Mouse (Mus musculus) c-Kit-negative CD71-positive TER-119-positive erythroid progenitor cells, embryonic 14.5 days (primary cell): ENCODE data around the gene Mpp2.

Experiments
- DNase-seq: peaks from one replicate; pipeline ENCODE4 v3.0.0-alpha.2; 2013; ENCODE audit warnings: low read depth, low spot score

The Mpp2 gene

DNA sequence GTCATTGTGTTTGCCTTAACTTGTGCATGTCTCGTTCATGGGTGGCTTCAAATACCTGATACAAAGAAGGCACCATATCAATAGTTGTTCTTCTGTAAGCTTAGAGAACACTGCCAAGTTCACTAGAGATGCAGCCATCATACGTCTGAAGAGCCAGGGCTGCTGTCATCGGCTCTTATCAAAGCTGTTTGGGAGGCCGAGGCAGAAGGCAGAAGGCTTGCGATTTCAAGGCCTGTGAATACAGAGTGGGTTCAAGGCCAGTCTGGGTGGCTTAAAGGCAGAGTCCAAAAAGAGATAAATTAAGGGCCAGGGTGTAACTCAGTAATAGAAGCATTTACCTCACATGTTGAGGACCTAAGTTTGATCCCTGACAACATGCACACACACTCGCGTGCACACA, 52.0 kb downstream of the Mpp2 start:
- no peak for DNase-seq

DNA sequence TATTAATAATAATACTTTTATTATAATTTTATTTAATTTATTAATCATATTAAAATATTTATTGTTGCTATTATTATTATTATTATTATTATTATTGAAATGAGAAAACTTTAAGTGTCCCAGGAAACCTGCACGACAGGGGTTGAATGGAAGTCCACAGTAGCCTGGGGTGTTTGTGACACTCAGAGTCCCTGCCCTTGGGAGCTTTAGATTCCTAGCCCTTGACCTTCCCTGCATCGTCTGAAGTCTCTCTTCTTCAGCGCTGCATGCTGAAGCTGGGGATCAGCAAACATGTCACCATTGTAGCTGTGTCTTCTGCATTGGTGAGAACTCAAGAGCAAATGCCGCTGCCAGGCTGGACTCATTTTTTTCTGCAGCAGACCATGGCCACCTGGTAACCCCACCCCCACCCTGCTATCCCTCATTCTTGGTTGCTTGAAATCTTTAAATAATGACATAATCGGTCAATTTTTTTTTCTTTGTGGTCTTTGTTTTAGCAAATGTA, 52.8 kb downstream of the Mpp2 start:
- no peak for DNase-seq

DNA sequence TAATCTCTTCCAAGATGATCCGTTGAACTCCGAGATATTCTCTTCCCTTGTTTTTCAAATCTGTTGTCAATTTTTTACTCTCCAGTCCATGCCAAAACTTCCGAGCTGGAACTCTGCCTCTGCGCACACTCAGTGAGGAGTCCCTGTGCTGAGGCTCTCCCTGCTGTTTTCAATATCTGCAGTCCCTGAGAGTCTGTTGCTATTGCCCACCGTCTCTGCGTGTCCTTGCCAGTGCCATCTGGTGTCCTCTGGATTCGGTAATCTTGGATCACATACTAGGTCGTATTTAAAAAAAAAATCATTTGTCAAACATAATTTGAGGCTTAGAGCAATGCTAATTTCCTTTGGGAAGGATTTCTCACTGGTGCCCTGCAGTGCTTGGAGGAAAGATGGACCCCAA, 53.4 kb downstream of the Mpp2 start:
- no peak for DNase-seq

DNA sequence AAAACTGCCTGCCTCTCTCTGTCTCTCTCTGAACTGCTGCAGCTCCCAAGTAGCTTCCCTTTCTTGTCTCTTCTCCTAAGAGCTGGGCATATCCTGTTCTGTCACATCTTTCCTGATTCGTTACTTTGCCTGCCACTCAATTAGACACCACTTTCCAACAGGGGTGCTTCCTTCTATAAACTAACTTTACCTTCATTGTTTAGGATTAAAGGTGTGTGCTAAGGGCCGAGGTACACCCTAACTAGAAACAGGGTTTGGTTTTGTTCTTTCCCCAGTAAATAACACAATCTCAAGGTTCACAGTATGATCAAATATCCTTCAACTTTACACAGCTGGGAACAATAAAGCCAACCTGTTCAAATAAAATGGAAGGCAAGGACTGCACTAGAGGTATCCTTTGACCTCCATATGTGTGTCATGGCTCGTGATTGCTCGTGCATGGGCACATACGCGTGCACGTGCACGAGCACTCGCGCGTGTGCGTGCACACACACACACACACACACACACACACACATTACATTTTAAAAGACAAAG, 55.2 kb downstream of the Mpp2 start:
- no peak for DNase-seq

DNA sequence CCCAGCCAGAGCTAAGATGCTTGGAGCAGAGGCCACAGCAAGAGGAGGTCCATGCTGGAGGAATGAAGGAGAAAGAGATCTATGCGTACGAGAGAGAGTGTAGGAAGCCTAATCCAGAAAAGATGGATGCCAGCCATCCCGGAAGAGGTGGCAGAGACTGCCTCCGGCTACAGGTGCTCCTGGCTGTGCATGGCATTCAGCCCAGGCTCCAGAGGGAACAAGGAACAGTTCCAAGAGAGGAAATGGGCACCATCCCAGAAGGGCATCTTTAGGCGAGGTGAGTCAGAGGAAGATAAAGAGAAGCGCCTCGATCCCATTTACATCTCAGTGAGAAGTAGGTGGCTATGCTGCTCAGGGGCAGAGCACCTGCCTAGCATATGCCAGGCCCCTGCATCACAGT, 57.2 kb downstream of the Mpp2 start:
- no peak for DNase-seq

DNA sequence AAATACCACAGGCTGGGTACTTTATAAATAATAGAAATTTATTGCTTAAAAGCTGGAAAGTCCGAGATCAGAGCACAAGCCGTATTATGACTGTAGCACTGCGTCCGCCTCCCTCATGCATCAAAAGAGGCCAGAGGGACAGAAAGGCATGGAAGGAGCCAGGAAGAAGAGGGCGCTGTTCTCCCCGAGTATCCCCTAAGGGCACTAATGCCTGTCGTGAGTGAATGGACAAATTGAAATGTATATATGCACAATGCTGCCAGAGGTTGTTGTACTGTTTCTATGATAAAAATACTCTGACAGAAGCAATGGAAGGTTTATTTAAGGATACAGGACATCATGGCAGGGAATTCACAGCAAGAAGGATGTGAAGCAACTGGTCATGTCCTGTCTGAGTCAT, 58.3 kb downstream of the Mpp2 start:
- no peak for DNase-seq

DNA sequence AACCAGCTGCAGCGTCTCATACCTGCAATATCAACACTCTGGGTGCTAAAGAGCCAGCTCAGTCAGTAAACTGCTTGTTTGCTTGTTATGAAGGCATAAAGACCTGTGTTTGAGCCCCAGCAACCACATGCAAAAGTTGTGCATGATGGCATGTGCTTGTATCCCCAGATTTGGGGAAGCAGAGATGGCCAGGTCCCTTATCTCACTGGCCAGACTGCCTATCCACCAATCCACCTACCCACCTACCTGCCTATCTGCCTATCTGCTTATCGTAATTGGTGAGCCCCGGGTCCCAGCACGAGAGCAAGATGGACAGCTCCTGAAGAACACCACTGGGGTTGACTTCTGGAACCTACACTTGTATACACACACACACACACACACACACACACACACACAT, 59.0 kb downstream of the Mpp2 start:
- DNase-seq = no peak

DNA sequence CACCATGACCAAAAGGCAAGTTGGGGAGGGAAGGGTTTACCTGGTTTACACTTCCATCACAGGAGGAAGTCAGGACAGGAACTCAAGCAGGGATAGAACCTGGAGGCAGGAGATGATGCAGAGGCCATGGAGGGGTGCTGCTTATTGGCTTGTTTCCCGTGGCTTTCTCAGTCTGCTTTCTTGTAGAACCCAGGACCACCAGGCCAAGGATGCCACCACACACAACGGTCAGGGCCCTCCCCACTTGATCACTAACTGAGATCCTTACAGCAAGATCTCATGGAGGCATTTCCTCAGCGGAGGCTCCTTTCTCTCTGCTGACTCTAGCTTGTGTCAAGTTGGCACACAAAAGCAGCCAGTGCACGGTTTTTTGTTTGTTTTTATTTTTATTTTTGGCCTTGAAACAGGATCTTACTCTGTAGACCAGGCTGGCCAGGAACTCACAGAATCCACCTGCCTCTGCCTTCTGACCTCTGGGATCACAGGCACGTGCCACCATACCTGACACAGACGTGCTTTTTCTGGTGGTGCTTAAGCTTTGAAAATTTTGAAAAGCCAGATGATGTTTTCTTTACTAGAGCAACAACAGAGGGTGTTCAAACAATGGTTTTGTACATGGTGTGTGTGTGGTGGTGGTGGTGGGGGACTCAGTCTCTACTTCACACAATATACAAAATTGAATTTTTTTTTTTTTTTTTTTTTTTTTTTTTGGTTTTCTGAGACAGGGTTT, 60.1 kb downstream of the Mpp2 start, which contains the start of gene Mpp3:
TSS of gene Mpp3 (minus strand) at position 375 of the 730 bp plus-strand sequence.
- no peak for DNase-seq

DNA sequence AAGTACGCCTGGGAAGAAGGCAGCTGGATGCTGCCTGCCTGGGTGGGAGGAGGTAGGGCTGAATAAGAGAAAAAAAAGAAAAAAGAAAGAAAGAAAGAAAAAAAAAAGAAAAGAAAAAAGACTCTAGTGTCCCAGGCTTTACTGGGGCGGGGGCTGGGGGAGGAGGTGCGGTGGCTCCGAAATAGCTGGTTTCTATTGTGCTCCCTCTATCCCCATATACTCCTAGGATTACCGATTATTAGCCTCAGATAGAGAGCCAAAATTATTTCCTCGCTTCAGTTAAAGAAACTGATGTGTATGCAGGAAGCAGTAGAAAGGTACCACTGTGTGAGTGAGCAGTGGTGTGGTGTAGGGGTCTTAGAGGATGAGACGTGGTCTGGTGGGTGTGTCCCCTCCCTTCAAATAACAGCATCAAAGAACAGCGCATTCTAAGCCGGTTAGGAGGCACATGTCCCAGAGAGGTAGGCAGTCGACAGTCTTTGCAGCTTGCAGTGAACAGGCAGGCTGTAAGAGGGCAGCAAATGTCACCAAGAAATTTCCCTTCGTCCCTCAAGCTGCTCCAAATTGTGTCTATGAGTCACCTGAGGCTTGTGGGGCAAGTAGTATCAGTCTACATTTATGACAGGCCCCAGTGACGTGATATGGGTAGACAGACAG, 60.8 kb downstream of the Mpp2 start:
- no peak for DNase-seq

DNA sequence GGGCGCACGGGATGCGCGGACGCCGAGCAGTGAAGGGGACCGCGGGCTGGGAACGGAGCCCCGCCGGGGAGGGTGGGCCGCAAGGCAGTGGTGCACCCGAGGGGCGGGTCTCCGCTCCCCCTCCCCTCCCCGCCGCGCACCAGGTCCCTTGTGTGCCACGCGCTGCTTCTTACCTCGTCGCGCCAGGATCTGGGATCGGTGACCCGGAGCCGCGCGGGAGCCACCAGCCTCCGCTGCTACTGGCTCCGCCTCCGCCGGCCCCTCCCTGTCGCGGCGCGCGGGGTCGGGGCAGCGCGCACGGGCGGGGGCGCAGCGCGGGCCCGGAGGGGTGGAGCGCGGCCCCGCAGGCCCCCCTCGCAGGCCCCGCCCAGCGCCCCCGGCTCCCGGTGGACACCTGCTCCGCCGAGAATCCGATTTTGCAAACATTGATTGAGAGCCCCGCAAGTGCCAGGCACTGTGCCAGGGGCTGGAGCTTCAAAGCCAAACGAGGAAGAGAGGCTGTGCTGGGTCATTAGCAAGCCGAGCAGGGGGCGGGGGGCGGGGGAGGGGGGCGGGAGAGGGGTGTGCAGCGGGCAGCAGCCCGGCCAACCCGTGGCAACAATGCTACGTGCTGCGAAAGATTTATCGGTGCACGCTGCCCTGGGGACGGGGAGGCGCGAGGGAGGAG, 61.5 kb downstream of the Mpp2 start:
- DNase-seq = no peak

DNA sequence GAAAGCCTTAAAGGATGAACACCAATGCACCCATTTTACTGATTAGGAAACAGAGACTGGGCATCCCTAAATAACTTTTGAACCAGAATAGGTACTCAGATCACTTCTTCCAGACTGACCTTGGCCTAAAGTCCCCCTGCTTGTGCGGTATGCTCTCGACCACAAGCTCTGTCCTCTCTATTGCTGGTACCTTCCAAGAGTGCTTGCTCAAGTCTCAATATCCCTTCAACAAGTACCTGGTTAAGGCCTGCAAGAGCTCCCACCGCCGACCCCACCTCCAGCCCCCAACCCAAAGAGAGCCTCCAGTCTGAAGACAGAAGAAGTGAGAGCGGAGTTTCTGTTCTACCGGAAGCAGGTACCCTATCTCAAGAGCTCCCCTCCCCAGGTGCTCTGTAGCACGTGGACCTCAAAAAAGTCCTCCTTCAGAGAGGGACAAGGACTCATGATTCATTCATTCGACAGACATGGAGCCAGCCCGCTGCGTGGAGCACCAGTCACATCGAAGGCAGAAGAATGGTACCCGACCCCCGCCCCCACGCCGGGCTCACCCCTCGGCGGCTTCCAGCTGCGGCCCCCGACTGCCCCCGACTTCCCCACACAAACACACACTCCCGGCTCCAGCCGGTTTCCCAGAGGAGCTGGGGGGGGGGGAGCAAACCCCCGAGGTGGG, 62.2 kb downstream of the Mpp2 start:
- no peak for DNase-seq

DNA sequence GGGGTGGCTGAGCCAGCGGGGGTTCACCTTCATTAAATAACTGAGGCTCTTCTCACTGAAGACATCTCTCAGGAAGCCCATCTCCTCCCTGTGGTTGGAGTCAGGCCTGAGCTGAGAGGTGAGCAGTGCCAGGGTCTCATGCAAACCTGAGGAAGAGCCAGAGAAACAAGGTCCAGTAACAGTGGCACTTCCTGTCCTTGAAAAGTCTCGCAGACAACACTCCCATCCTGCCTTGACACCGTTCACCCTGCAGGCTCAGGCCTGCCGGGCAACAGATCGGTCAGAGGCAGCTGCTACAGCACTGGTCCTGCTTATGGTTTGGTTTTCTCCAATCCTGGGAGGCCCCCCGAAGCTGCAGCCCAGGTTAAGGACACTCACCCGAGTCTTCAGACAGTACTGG, 63.0 kb downstream of the Mpp2 start:
- no peak for DNase-seq

DNA sequence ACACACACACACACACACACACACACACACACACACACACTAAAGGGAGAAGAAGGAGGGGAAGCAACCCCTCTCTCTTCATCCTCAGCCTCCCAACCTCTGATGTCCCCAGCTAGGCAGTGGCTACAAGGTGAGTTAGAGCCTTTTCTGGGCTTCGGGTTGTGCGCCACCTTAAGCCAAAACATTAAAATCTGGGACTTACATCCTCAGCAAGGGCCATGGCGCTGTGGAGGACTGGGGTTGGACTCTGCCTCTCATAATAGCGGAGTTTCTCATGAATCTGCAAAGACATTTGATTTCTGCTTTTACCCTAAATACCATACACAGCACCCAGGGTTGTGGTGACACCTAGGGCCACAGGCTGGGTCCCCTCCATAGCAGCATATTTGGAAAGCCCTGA, 63.4 kb downstream of the Mpp2 start:
- no peak for DNase-seq

DNA sequence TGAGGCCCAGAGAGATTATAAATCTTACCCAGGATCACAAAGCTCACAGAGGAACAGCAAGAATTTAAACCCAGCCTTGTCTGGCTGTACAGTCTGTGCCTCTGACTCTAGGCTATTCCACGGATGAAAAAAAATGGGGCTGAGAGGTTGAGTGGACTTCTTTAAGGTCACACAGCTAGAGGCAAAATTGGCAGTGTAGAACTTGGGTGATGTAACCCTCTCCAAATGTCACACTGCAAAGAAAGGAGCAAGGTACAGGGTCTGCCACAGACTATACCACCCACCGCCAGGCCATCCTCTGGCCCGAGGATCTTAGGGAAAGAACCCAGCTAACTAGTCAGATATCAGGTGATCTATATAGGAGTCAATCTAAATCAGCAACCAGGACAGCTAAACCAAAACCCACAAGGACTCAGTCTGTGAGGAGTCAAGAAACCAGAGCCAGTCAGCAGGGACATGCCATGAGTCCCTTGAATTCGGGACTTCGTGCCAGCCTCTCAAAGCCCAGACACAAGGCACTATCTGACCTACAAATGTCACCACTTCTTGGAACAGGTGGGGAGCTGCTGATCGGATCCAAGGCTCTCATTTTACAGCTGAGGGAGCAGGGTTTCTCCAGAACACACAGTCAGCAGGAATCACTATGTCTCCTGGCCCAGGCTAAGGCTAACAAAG, 64.1 kb downstream of the Mpp2 start:
- no peak for DNase-seq

DNA sequence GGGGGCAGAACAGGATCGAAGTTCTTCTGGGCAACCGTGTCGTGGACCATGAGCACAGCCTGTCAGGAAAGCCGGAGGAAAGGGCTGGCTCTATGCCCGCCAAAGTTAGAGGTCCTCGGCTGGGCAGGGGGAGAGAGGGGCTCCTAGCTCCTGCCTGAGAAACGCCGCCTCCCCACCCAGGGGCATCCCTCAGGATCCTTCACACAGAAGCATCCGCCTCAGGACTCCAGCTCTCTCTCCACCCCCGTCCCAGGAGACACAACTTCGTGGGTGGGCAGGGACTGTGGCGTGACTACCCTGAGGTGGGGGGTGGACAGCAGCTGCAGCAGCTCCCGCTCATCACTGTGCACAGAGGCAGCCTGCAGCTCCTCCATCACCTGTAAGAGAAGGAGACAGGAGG, 64.9 kb downstream of the Mpp2 start:
- DNase-seq = no peak

DNA sequence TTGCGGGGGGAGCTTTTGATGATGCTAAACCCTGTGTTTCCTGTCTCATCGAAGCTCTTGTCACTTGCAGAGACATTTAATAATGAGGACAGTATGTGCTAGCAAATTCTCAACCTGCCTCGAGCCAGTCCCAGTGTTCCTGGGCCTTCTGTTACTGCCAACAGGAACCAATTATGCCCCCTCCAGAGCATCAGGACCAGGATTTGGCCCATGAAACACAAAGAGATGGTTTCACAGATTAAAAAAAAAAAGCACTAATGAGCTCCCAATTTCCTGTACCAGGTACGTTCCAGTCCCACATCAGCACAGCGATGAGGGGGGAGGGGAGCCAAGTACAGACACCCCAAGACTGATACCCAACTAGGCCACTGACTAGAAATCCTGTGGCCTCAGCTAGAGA, 67.1 kb downstream of the Mpp2 start:
- DNase-seq = no peak

DNA sequence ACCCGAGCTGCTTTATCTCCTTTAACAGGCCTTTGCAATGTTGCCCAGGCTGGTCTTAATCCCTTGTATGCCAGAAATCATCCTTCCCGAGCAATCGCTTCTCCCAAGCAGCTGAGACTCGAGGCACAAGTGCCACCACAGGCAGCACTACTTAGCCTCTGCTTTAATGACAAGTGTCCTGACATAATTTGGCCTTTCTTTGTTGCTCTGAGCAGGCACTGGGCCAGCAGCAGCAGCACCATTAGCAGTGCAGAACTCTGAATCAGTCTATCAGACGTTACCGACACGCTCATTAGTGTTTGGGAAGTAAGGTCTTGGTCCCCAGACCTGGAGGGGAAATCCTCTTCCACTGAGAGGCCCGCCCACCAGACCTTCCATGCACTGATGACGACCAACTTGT, 68.6 kb downstream of the Mpp2 start:
- no peak for DNase-seq

DNA sequence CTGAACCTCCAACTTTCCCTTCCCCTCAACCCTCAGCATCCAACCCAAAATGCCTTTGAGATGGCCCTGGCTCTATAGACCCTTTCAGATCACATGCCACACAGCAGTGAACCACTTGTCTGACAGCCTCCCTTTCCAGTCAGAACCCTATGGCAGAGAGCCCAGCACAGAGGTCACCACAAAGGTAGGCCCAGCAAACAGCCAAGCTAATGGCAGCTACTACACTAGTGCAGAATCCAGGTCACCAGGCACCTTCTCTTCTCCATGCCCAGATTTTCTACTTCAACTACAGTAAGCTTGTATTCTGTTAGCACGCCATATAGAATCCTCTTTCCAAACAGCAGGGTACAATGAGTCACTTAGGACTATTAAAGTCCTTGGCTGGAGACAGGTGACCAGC, 72.2 kb downstream of the Mpp2 start:
- DNase-seq = no peak

DNA sequence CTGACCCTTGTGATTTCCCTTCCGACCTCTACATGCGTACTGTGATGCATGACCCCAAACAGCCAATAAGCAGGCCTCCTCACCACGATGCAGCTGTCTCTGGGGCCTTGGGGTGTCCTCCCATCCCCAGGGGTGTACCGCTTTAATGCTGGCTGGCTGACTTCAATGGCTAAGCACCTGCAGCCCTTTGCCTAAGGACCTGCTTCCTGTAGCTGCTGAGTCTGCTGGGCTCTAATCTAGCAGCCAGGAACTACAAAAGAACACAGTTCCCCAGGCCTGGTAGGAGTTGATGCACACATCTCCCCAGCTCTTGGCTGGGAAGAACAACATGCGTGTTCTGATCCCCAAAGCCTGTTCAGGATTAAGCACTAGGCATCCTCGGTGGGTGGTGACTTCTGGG, 72.8 kb downstream of the Mpp2 start:
- no peak for DNase-seq

DNA sequence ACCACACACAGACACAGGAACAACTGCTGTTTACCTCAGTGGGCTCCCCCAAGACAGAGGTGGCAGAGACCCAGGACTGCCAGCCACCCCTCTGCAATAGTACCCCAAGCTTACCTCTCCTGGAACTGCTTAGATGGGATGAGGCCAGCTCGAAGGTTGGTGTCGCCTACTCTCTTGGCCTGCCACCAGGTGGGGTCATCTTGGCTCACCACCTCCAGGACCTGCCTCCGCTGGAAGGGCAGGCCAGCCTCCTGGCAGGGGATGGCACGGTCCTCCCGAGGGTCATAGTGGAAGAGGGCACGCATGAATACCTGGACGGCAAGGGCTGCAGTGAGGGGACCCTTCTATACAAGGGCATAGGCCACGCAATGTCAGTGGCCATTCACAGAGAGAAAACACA, 75.1 kb downstream of the Mpp2 start:
- no peak for DNase-seq

DNA sequence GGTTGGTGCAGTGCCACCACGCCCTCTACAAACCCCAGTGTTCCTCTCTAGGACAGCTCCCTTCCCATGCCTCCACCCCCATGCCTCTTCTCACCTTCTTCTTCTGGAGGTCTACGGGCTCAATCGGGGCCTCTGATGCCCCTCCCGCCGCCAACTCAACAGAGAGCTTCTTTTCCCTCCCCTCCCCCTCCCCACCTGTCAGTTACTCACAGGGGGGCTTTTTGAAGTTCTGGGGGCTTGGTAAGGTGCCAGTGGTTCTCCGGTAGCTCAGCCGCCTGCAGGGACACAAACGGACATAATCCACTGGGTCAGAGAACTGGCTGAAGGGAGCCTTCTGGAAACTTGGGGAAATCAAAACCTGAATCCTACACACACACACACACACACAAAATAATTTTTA, 76.8 kb downstream of the Mpp2 start:
- no peak for DNase-seq
